Mouse (Mus musculus): ENCODE results near the gene Gpr107.

Gene Gpr107

GRCm38 (mm10) chr2:31151892-31152812, at the start of gene Gpr107:
TSS of gene Gpr107 (plus strand) at chr2:31152316.
- DNase-seq (ENCODE audit: low spot score) = peak; percentile 90

- no peak for DNase-seq (ENCODE audit: low spot score)
Measured at GRCm38 (mm10) chr2:31103321-31103720, 48.8 kb upstream of the Gpr107 start.

GRCm38 (mm10) chr2:31105279-31105678, 46.8 kb upstream of the Gpr107 start:
- DNase-seq (ENCODE audit: low spot score) = no peak

DNA sequence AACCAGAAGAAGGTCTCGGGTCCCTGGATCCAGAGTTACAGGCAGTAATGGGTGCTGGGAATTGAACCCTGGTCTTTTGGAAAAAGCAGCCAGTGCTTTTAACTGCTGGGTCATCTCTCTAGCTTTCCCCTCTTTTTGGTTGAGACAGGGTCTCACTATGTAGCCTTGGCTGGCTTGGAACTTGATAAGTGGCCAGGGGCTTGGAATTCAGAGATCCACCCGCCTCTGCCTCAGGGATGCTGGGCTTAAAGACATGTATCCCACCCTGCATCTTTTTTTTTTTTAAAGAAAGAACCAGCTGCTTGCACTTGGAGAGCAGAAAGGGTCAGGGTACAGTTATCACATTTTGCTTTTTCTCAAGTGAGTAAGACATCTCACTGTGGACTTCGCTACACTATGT, 46.1 kb upstream of the Gpr107 start:
- no peak for DNase-seq (ENCODE audit: low spot score)

DNA sequence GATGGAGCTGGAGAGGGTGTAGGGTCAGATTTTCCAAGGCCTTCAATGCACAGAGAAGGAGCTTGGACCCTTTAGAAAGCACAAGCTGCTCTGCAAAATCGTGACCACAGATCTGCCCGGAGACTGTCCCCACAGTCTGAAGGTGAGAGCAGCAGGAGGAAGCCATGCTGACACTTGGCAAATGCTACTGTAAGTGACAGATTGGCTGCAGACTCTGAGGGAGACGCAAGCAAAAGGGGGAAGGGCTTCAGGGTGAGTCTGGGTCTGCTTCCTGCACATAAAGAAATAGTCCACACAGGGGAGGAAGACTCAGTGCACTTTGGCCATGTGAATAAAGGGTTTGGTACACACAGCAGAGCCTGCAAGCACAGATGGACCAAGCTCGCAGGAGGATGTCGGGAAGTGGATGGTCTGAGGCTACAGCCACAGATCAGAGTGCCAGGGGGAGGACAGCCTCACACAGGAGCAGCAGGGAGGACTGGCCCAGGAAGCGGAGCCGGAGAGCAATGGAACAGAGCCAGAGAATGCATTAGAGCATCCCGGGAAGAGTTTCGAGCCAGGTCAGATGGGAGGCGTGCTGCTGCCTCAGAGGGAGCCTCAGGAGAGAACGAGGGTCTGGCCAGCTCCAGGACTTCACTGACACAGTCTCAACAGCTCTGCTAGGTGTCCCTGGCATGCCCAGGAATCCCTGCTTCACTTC, 45.3 kb upstream of the Gpr107 start:
- DNase-seq (ENCODE audit: low spot score) = no peak

DNA sequence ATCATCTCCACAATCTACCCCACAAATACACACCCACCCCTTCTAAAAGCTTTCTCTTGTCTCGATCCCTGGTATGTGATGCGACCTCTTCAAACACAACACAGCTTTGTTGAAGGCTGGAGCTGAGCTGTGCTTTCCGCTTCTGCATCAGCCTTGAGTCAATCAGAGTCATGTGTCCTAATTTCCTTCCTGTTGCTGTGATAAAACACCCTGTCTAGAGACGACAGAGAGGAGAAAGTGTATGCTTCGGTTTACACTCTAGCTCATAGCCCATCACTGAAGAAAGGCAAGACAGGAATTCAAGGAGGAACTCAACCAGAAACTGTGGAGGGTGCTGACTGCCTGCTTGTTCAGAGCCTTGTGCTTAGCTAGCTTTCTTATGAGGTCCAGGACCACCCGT, 43.9 kb upstream of the Gpr107 start:
- no peak for DNase-seq (ENCODE audit: low spot score)

- DNase-seq (ENCODE audit: low spot score) = no peak
Measured at GRCm38 (mm10) chr2:31109960-31110548, 42.1 kb upstream of the Gpr107 start.

DNA sequence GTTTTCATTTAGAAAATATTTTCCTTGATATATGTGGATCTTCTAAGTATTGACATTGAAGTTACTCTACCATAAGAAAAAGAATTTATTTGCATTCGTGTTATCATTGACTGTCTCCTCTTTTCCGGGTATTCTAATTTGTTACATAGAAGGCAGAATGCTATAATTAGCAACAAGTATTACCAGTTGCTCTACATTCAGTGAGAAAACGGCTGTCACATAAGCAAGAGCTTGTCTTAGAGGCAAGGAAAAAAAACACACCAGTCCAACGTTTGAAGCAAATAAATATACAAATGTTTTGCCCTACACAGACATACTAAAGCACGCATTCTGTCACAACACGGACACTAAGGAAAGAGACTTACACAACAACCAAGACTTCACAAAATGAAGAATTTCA, 40.4 kb upstream of the Gpr107 start:
- DNase-seq (ENCODE audit: low spot score) = no peak

DNA sequence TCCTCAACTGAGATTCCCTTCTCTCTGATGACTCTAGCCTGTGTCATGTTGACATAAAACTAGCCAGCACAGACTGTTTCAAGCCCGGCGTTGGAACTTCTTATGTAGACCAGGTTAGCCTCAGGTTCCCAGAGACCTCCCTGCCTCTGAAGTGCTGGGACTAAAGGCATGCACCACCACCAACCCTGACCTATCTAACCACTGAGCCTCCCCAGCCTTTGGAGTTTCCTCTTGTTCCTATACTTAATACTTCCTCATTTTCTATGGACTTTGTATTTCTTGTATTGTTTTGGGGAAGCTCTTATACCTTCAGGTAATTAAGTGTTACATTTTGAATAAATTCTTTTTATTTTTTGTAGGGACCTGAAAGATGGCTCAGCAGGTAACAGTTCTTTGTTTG, 37.9 kb upstream of the Gpr107 start:
- no peak for DNase-seq (ENCODE audit: low spot score)

DNA sequence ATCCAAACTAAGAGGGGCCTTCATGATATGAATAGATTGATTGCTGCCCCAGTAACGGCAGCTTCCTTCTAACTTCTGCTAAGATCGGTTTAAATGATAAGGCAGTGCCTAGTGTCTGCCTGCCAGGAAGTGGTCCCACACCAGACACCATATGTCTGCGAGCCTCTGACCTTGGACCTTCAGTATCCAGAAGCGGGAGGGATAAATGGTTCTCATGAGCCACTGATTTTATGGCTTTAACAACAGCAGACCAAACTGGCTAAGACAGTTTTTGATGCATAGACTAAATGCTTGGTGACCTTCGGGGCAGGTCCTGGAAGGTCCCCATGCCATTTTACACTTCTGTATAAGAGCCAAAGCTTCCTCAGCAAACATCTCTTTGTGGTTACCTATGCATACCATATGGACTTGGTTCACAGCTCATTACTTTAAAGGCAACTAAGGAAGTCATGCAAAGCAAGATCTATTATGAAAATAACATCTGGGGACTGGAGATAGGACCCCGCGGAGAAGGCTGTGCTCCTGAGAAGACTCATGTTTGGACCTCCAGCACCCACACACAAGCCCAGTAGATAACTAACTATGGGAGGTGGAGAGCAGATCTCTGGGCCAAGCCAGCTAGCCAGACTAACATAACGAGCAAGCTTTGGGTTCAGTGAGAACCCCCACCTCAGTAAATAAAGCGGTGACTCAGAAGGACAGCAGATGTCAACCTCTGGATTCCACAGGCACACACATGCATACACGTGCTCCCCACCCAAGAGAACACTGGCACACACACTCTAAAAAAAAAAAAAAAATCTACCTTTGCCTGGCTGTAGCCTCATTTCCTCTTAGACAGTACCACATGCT, 36.8 kb upstream of the Gpr107 start:
- DNase-seq (ENCODE audit: low spot score) = no peak

GRCm38 (mm10) chr2:31115943-31116731, 36.0 kb upstream of the Gpr107 start:
- DNase-seq (ENCODE audit: low spot score) = no peak

DNA sequence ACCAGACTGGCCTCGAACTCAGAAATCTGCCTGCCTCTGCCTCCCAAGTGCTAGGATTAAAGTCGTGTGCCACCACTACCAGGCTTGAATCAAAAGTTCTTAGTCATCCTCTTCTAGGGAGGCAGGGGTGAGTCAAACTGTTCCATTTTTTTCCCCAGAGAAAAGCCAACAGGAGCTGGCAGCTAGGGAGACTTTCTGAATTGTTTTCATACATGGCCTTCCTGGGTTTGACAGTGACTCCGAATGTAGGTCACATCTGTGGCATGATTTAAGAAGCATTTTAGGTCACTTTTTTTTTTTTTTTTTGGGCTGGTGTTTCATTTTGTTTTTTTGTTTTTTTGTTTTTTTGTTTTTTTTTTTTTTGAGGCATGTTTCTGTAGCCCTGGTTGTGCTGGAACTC, 33.9 kb upstream of the Gpr107 start:
- DNase-seq (ENCODE audit: low spot score) = no peak

DNA sequence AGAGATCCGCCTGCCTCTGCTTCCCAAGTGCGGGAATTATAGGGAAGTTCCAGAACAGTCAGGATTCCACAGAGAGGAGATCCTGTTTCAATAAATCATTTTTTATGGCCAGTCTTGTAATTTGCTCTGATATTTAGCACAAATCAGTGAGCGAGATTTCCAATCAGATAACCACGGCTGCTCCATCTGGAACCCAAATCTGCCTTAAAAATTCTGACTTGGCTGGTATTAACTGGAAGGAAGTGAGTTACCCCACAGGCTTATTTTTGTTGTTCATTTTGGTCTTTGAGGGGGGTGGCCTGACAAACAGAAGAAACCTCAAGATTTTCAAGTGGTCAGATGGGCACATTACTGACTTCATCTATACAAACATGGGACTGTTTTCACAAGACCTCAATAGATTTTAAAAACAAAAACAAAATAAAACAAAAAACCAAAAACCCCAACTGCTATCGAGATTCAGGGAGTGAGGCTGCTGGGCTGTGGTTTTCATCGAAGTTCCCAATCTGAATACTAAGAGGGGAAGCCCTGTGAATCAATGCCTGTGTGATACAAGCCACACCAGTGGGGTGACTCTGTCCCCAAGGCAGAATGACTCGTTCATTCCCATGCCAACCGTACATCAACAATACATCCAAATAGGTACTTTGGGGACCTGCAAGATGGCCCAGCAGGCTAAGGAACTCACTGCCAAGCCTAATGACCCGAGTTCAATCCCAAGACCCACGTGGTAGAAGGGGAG, 33.3 kb upstream of the Gpr107 start:
- no peak for DNase-seq (ENCODE audit: low spot score)

DNA sequence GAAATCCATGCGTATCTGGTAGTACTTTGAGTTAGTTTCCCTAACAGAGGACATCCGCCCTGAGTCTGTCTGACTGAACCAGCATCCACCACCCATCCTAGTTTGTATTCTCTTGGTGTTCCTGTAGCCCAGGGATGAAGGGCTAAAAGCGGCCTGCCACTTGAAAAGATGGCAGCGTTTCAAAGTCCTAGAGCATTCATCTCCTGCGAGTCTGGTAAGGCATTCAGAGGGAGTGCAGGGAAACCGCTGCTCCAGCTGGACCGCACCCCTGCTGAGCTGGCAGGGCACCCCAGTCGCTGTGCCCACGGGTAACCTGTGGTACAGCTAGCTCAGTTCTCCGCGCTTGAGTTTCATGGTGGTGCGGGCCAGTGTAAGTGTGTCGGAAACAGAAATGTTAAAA, 32.3 kb upstream of the Gpr107 start:
- DNase-seq (ENCODE audit: low spot score) = no peak

DNA sequence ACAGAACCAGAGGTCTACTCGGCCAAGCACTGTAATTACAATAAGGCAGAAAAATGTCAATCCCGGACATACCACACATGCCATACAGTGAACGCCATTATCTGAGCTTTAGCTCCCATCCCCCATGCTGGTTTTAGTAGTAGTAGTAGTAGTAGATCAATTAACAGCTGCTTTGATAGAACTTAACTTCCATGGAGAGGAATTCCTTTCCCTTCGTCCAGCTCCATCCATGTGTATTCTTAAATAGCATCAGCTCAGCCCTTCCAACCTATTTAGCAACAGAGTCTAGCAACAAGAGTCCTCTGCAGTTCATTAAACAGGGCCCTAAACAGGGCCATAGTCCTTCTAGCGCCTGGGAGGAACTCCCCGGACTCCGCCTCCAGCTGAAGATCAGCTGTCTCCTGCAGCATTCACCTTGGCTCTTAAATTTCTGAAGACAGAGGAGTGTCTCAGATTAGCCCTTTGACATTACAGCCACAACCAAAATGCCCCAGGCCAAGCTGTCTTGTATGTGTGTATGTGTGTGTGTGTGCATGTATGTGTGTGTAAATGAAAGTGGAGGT, 30.9 kb upstream of the Gpr107 start:
- DNase-seq (ENCODE audit: low spot score) = peak; percentile 61

- no peak for DNase-seq (ENCODE audit: low spot score)
Measured at GRCm38 (mm10) chr2:31122806-31123205, 29.3 kb upstream of the Gpr107 start.

GRCm38 (mm10) chr2:31123493-31123892, 28.6 kb upstream of the Gpr107 start:
- no peak for DNase-seq (ENCODE audit: low spot score)

DNA sequence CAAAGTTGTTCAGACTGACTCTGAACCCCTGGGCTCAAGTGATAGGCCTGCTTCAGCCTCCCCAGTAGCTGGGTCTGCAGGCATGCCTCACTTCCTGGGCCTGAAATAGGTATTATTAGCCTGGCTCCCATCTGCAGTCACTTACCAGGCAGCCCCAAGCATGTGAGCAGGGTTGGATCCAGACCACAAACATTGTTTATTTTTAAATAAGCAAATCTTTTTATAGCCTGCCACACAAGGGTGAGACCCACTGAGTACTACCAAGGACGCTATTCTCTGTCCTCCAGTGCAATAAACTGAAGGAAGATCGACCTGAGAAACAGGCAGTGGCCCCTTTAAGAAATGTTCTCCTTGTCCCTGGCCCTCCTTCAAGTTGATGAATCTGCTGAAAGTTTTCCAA, 27.4 kb upstream of the Gpr107 start:
- no peak for DNase-seq (ENCODE audit: low spot score)

GRCm38 (mm10) chr2:31125156-31125555, 27.0 kb upstream of the Gpr107 start:
- no peak for DNase-seq (ENCODE audit: low spot score)

DNA sequence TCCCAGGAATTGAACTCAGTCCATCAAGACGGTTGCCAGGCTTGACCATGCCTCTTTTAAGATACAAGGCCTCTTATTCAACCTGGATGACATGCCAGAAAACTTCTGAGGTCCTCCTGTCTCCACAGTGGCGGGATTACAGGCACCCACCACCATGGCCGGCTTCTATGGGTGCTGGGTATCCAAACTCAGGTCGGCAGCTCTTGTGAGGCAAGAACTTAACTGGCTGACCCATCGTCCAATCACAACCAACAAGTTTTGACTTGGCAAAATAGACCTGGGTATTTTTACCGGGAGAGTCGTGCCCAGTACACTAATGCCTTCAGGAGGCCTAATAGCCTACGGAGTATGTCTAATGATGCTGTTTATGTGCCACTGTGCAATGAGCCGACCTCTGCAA, 26.1 kb upstream of the Gpr107 start:
- no peak for DNase-seq (ENCODE audit: low spot score)

All from yolk sac, embryonic 10.5 days (tissue).